Mouse (Mus musculus): Measurements from ENCODE around the gene Dnajc16. TPM values are rescaled to one million over a fixed set of nuclear protein-coding genes. Genes with fewer than 3 reads are reported as not detected.

Dnajc16 gene
- total and polyA plus RNA-seq, 3 experiments: 3.2 to 6.8 TPM; not detected in 1

GRCm38 (mm10) chr4:141828177-141828576 is 37.4 kb upstream of the Dnajc16 start:
- Histone ChIP-seq H3K9me3 (replicated peaks; ENCODE audit: insufficient read depth, low read length) (no peaks in the 10 kb centered on the region), H3K79me2 (ENCODE audit: control insufficient read depth, insufficient read depth, low read length, poor library complexity) (no peaks in the 10 kb centered on the region), H3K4me3 (ENCODE audit: control insufficient read depth in 1 of 2, insufficient read depth in 1 of 2, low read depth in 2 of 2, low read length in 2 of 2) (no peak overlapping the region), H3K9ac (ENCODE audit: control insufficient read depth, low read depth, low read length, poor library complexity, severe bottlenecking) (no peak overlapping the region), H3K27ac (ENCODE audit: control insufficient read depth, low read depth, low read length) (no peak overlapping the region), H3K27me3 (ENCODE audit: control insufficient read depth in 1 of 2, insufficient read depth in 2 of 2, low read length in 2 of 2) (no peaks in the 10 kb centered on the region; a peak in 1 of 4 replicates), H3K36me3 (ENCODE audit: control insufficient read depth in 1 of 2, insufficient read depth in 2 of 2, low read length in 2 of 2) (no peaks in the 10 kb centered on the region), H3K4me1 (ENCODE audit: control insufficient read depth in 1 of 2, insufficient read depth in 2 of 2, low read length in 2 of 2) (no peaks in the 10 kb centered on the region)
- TF ChIP-seq NELFE (IDR thresholded peaks at IDR 0.05; ENCODE audit: low read depth, low read length) (no peak), POLR2A (IDR thresholded peaks at IDR 0.05; ENCODE audit: control insufficient read depth in 1 of 2, insufficient read depth in 1 of 2, low read depth in 1 of 2, low read length in 2 of 2, poor library complexity in 1 of 2) (no peak), MAZ (IDR thresholded peaks at IDR 0.05; ENCODE audit: low read depth, low read length) (no peak), ZKSCAN1 (IDR thresholded peaks at IDR 0.05; ENCODE audit: low read depth, low read length) (no peak), ETS1 (IDR thresholded peaks at IDR 0.05; ENCODE audit: low read depth, low read length) (no peak), POLR2AphosphoS2 (IDR thresholded peaks at IDR 0.05; ENCODE audit: low read length) (no peak), SMC3 (IDR thresholded peaks at IDR 0.05; ENCODE audit: low read depth, low read length) (no peak), MAX (IDR thresholded peaks at IDR 0.05; ENCODE audit: low read length) (no peak), ZMIZ1 (IDR thresholded peaks at IDR 0.05; ENCODE audit: low read depth, low read length) (no peak)
- no peak for DNase-seq (ENCODE audit: low read depth, low spot score)

- Histone ChIP-seq H3K9ac (ENCODE audit: control insufficient read depth, low read depth, low read length, poor library complexity, severe bottlenecking) (no peak overlapping the region), H3K9me3 (replicated peaks; ENCODE audit: insufficient read depth, low read length) (no peaks in the 10 kb centered on the region), H3K4me3 (ENCODE audit: control insufficient read depth in 1 of 2, insufficient read depth in 1 of 2, low read depth in 2 of 2, low read length in 2 of 2) (no peak overlapping the region), H3K27ac (ENCODE audit: control insufficient read depth, low read depth, low read length) (no peak overlapping the region), H3K79me2 (ENCODE audit: control insufficient read depth, insufficient read depth, low read length, poor library complexity) (no peaks in the 10 kb centered on the region), H3K4me1 (ENCODE audit: control insufficient read depth in 1 of 2, insufficient read depth in 2 of 2, low read length in 2 of 2) (no peaks in the 10 kb centered on the region), H3K27me3 (ENCODE audit: control insufficient read depth in 1 of 2, insufficient read depth in 2 of 2, low read length in 2 of 2) (no peaks in the 10 kb centered on the region; a peak in 1 of 4 replicates), H3K36me3 (ENCODE audit: control insufficient read depth in 1 of 2, insufficient read depth in 2 of 2, low read length in 2 of 2) (no peaks in the 10 kb centered on the region)
- TF ChIP-seq TAL1 (IDR thresholded peaks at IDR 0.05; ENCODE audit: low read length) (no peak), ELF1 (IDR thresholded peaks at IDR 0.05; ENCODE audit: low read depth, low read length) (no peak), POLR2AphosphoS2 (IDR thresholded peaks at IDR 0.05; ENCODE audit: low read length) (no peak), BHLHE40 (IDR thresholded peaks at IDR 0.05; ENCODE audit: borderline replicate concordance, low read depth, low read length) (no peak), TBP (IDR thresholded peaks at IDR 0.05; ENCODE audit: low read depth, low read length) (no peak), MAZ (IDR thresholded peaks at IDR 0.05; ENCODE audit: low read depth, low read length) (no peak), E2F4 (IDR thresholded peaks at IDR 0.05; ENCODE audit: borderline replicate concordance, low read depth, low read length) (no peak), RCOR1 (IDR thresholded peaks at IDR 0.05; ENCODE audit: low read depth, low read length) (no peak), NELFE (IDR thresholded peaks at IDR 0.05; ENCODE audit: low read depth, low read length) (no peak), POLR2AphosphoS5 (IDR thresholded peaks at IDR 0.05; ENCODE audit: borderline replicate concordance, low read depth, low read length) (no peak), ETS1 (IDR thresholded peaks at IDR 0.05; ENCODE audit: low read depth, low read length) (no peak), ZNF384 (IDR thresholded peaks at IDR 0.05; ENCODE audit: low read depth, low read length) (no peak), POLR2A (IDR thresholded peaks at IDR 0.05; ENCODE audit: control insufficient read depth in 1 of 2, insufficient read depth in 1 of 2, low read depth in 1 of 2, low read length in 2 of 2, poor library complexity in 1 of 2) (no peak), UBTF (IDR thresholded peaks at IDR 0.05; ENCODE audit: borderline replicate concordance, insufficient read depth, low read depth, low read length) (no peak), EP300 (IDR thresholded peaks at IDR 0.05; ENCODE audit: low read depth in 1 of 2, low read length in 2 of 2) (no peak), SIN3A (IDR thresholded peaks at IDR 0.05; ENCODE audit: low read length) (no peak), SMC3 (IDR thresholded peaks at IDR 0.05; ENCODE audit: low read depth, low read length) (no peak), USF1 (IDR thresholded peaks at IDR 0.05; ENCODE audit: low read depth, low read length) (no peak), ZC3H11A (IDR thresholded peaks at IDR 0.05; ENCODE audit: low read depth, low read length) (no peak)
- DNase-seq (ENCODE audit: low read depth, low spot score): no peak
Observed at GRCm38 (mm10) chr4:141827401-141827800, 36.7 kb upstream of the Dnajc16 start.

Data from MEL (cell line).